Mouse (Mus musculus) heart, embryonic 13.5 days (tissue): ENCODE results near the gene Plekhg2. TPM values are rescaled to one million over a fixed set of nuclear protein-coding genes. Genes with fewer than 3 reads are reported as not detected.
A peak's percentile ranks its signal among the peaks of the same experiment; 100 is the strongest.

Experiments used
- ATAC-seq: fragments of 200-750 bp; cut with Nextera tagmentation; 2 replicates; pipeline ENCODE4 v1.8.0; 2017; ENCODE audit warnings: moderate TSS enrichment; ENCODE audit not compliant: insufficient number of reproducible peaks, low FRiP score, low TSS enrichment; ENCODE audit errors: extremely low read depth
- H3K27ac ChIP-seq: fragments of 300-500 bp; sonication (generic); replicated peaks from 2 replicates; pipeline ENCODE4 v1.5.1; 2015; ENCODE audit warnings: moderate library complexity, mild to moderate bottlenecking, inconsistent platforms
- H3K27me3 ChIP-seq: fragments of 300-500 bp; sonication (generic); replicated peaks from 2 replicates; pipeline ENCODE4 v1.6.1; 2015; ENCODE audit warnings: mild to moderate bottlenecking, inconsistent platforms
- H3K36me3 ChIP-seq: fragments of 300-500 bp; sonication (generic); 2 replicates; pipeline ENCODE4 v1.6.1; 2015; ENCODE audit warnings: mild to moderate bottlenecking, inconsistent platforms
- H3K4me1 ChIP-seq: fragments of 300-500 bp; sonication (generic); 2 replicates; pipeline ENCODE4 v1.6.1; 2015; ENCODE audit warnings: inconsistent platforms
- H3K4me2 ChIP-seq: fragments of 300-500 bp; sonication (generic); 2 replicates; pipeline ENCODE4 v1.6.1; 2015; ENCODE audit warnings: inconsistent platforms, mild to moderate bottlenecking, moderate library complexity
- H3K4me3 ChIP-seq: fragments of 300-500 bp; sonication (generic); 2 replicates; pipeline ENCODE4 v1.5.1; 2015; ENCODE audit warnings: moderate library complexity, mild to moderate bottlenecking, inconsistent platforms
- H3K9ac ChIP-seq: fragments of 300-500 bp; sonication (generic); 2 replicates; pipeline ENCODE4 v1.6.1; 2015; ENCODE audit warnings: inconsistent platforms, mild to moderate bottlenecking, moderate library complexity
- H3K9me3 ChIP-seq: fragments of 300-500 bp; sonication (generic); 2 replicates; pipeline ENCODE4 v1.6.1; 2016; ENCODE audit warnings: inconsistent platforms
- WGBS: fragments of 180-500 bp; shearing (Covaris S2); methylation state at CpG from one replicate; pipeline ENCODE4 v1.1.7; 2015; ENCODE audit warnings: mixed read lengths; 5-methylcytosine and 5-hydroxymethylcytosine counted together
- polyA plus RNA-seq: library from polyadenylated mRNA; unstranded; fragments of >200 nt; fragmentation: Nextera tagmentation; extraction: Ambion mirVana; gene quantifications from 2 replicates; pipeline ENCODE4 v1.2.1, GENCODE M21; 2015

The Plekhg2 gene
- polyA plus RNA-seq, 1 experiment from 2014 or later, result 49.3 TPM

DNA sequence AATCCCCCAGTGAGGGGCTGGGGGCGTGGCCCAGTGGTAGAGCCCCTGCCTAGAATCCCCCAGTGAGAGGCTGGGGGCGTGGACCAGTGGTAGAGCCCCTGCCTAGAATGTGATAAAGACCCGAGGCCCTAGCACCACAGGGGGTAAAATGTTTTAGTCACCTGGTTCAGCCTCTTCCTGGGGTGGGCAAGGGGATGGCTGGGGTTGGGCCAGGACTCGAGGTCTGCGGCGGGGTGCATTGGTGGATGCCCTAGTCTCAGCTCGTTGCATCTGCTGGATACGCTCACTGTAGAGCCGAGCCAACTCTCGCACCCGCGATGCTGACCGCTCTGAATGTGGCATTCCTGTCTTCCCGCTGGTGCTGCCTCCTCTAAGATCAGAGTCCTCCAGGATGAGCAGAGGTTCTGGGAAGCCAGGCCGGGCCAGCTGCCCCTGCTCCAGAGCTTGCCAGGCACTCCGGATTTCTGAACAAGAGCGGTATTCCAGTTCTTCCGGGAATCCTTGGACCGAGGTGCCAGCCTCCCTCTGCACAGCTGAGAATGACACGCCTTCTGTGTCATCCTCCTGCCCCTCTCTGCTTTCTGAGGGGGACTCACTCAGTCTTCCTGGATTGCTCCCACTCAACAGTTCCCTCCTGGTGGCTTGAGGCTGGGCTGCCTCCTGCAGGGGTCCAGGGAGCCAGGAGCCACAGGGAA is 10.6 kb downstream of the Plekhg2 start:
- H3K36me3 ChIP-seq, result peaks cover 84% of the 10 kb centered on the region
- WGBS, result 84% methylated on average over 20 of the region's 20 CpGs
- no peak overlapping the region for H3K4me2 ChIP-seq
- H3K9ac ChIP-seq, result peak overlapping the region; percentile 44; the same call in 1 of the 2 replicates
- no peaks in the 10 kb centered on the region for H3K9me3 ChIP-seq
- peaks cover 47% of the 10 kb centered on the region for H3K4me1 ChIP-seq
- no peak for ATAC-seq
- no peak overlapping the region for H3K4me3 ChIP-seq
- peak overlapping the region; percentile 20; the same call in 1 of the 2 replicates for H3K27ac ChIP-seq
- no peaks in the 10 kb centered on the region for H3K27me3 ChIP-seq

GRCm38 (mm10) chr7:28360291-28360690 is 12.1 kb downstream of the Plekhg2 start:
- Histone ChIP-seq H3K4me1 (peaks cover 53% of the 10 kb centered on the region), H3K9me3 (no peaks in the 10 kb centered on the region), H3K27me3 (no peaks in the 10 kb centered on the region), H3K36me3 (peaks cover 70% of the 10 kb centered on the region), H3K4me3 (no peak overlapping the region), H3K4me2 (no peak overlapping the region), H3K27ac (no peak overlapping the region), H3K9ac (peak overlapping the region; percentile 30; the same call in 1 of the 2 replicates)
- ATAC-seq, result no peak
- WGBS, result 79% methylated on average over 6 of the region's 6 CpGs

- H3K4me3 ChIP-seq, result no peak overlapping the region
- H3K9ac ChIP-seq, result peak overlapping the region; percentile 30; the same call in 1 of the 2 replicates
- 76% methylated on average over 10 of the region's 10 CpGs for whole genome bisulfite sequencing
- H3K27ac ChIP-seq, result no peak overlapping the region
- no peaks in the 10 kb centered on the region for H3K9me3 ChIP-seq
- no peaks in the 10 kb centered on the region for H3K27me3 ChIP-seq
- no peak for ATAC-seq
- peaks cover 69% of the 10 kb centered on the region for H3K36me3 ChIP-seq
- H3K4me1 ChIP-seq, result peaks cover 53% of the 10 kb centered on the region
- H3K4me2 ChIP-seq, result no peak overlapping the region
Measured at GRCm38 (mm10) chr7:28359854-28360253, 12.5 kb downstream of the Plekhg2 start.

GRCm38 (mm10) chr7:28358431-28358830 is 14.0 kb downstream of the Plekhg2 start:
- WGBS, result 55% methylated on average over 7 of the region's 7 CpGs
- Histone ChIP-seq H3K9ac (peak overlapping the region; percentile 72), H3K4me2 (no peak overlapping the region)

GRCm38 (mm10) chr7:28357984-28358383 is 14.4 kb downstream of the Plekhg2 start:
- peak overlapping the region; percentile 51 for H3K4me2 ChIP-seq
- peak overlapping the region; percentile 91 for H3K27ac ChIP-seq
- no peaks in the 10 kb centered on the region for H3K27me3 ChIP-seq
- H3K36me3 ChIP-seq, result peaks cover 69% of the 10 kb centered on the region
- no peak for ATAC-seq
- peak overlapping the region; percentile 72 for H3K9ac ChIP-seq
- H3K4me3 ChIP-seq, result 0 out of 2 replicates have a peak overlapping the region, but pooled peaks have one; percentile 5
- no peaks in the 10 kb centered on the region for H3K9me3 ChIP-seq
- 1% methylated on average over 5 of the region's 5 CpGs for WGBS
- peaks cover 53% of the 10 kb centered on the region for H3K4me1 ChIP-seq

More at GRCm38 (mm10) chr7:28358431-28358830, 14.0 kb downstream of the Plekhg2 start:
- Histone ChIP-seq H3K27ac (peak overlapping the region; percentile 91), H3K27me3 (no peaks in the 10 kb centered on the region), H3K36me3 (peaks cover 69% of the 10 kb centered on the region), H3K4me3 (no peak overlapping the region), H3K4me1 (peaks cover 53% of the 10 kb centered on the region), H3K9me3 (no peaks in the 10 kb centered on the region)
- no peak for ATAC-seq

DNA sequence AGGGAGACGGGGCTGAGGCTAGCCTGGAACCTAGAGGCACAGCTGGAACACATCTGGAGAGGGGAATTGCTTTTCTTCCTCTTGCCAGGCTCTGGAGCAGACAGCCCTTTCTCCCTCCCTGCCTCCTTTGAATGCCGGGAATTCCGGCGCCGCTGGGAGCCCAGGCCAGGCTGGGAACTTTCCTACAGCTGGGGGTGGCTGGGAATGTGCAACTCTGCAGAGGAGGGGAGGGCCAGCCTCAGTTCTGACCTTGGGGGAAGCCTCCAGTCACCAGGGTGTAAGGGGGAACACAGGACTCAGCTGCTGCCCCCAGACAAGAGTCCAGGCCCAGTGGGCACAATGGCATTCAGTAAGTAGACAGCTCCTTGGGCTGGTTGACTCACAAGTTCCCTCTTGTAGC is 15.4 kb downstream of the Plekhg2 start:
- WGBS, result 2% methylated on average over 5 of the region's 5 CpGs
- Histone ChIP-seq H3K36me3 (peaks cover 69% of the 10 kb centered on the region), H3K4me1 (peaks cover 45% of the 10 kb centered on the region), H3K9ac (peak overlapping the region; percentile 72), H3K27ac (peak overlapping the region; percentile 91), H3K4me2 (peak overlapping the region; percentile 51), H3K27me3 (no peaks in the 10 kb centered on the region), H3K9me3 (no peaks in the 10 kb centered on the region), H3K4me3 (no peak overlapping the region)
- peak; percentile 51; the same call in 1 of the 2 replicates for ATAC-seq

DNA sequence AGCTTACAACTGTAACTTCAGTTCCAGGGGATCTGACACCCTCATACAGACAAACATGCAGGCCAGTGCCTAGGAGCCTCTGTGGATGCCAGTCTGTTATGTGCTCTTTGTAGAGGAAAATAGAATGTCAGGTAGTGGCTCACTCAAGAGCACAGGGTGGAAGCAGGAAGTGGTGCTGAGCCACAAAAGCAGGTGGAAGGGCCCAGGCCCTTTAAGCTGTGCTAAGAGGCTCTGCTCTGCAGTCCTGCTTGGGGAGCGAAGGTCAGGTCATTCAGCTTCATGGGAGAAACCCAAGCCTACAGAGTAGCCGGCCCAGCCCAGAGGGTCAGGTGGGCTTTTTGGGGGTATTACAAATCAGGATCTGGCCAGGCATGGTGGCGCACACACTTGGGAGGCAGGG is 17.2 kb downstream of the Plekhg2 start:
- ATAC-seq, result no peak
- no peaks in the 10 kb centered on the region for H3K27me3 ChIP-seq
- peaks cover 48% of the 10 kb centered on the region for H3K4me1 ChIP-seq
- 89% methylated on average over 3 of the region's 3 CpGs for WGBS
- peaks cover 56% of the 10 kb centered on the region for H3K36me3 ChIP-seq
- H3K9ac ChIP-seq, result no peak overlapping the region
- no peak overlapping the region for H3K4me3 ChIP-seq
- H3K4me2 ChIP-seq, result no peak overlapping the region
- H3K27ac ChIP-seq, result no peak overlapping the region
- H3K9me3 ChIP-seq, result no peaks in the 10 kb centered on the region

- Histone ChIP-seq H3K27me3 (no peaks in the 10 kb centered on the region), H3K4me1 (peaks cover 47% of the 10 kb centered on the region), H3K9me3 (no peaks in the 10 kb centered on the region), H3K9ac (no peak overlapping the region), H3K4me2 (no peak overlapping the region), H3K27ac (no peak overlapping the region), H3K36me3 (peaks cover 50% of the 10 kb centered on the region), H3K4me3 (no peak overlapping the region)
- WGBS, result 92% methylated on average over 3 of the region's 3 CpGs
- ATAC-seq, result no peak
Measured at GRCm38 (mm10) chr7:28354596-28354995, 17.8 kb downstream of the Plekhg2 start.

GRCm38 (mm10) chr7:28354113-28354581 is 18.3 kb downstream of the Plekhg2 start:
- peaks cover 48% of the 10 kb centered on the region for H3K4me1 ChIP-seq
- no peak overlapping the region for H3K9ac ChIP-seq
- no peak for ATAC-seq
- H3K36me3 ChIP-seq, result peaks cover 45% of the 10 kb centered on the region
- H3K4me3 ChIP-seq, result no peak overlapping the region
- no peak overlapping the region for H3K4me2 ChIP-seq
- no peaks in the 10 kb centered on the region for H3K9me3 ChIP-seq
- H3K27me3 ChIP-seq, result no peaks in the 10 kb centered on the region
- H3K27ac ChIP-seq, result no peak overlapping the region
- WGBS, result 90% methylated on average over 3 of the region's 3 CpGs

- Histone ChIP-seq H3K4me1 (peaks cover 39% of the 10 kb centered on the region), H3K4me2 (no peak overlapping the region), H3K36me3 (peaks cover 38% of the 10 kb centered on the region), H3K9me3 (no peaks in the 10 kb centered on the region), H3K9ac (no peak overlapping the region), H3K27me3 (no peaks in the 10 kb centered on the region), H3K4me3 (no peak overlapping the region), H3K27ac (no peak overlapping the region)
- no peak for ATAC-seq
- 97% methylated on average over 2 of the region's 2 CpGs for WGBS
Measured at GRCm38 (mm10) chr7:28353267-28353666, 19.1 kb downstream of the Plekhg2 start.

GRCm38 (mm10) chr7:28351676-28352191 is 20.7 kb downstream of the Plekhg2 start:
- H3K36me3 ChIP-seq, result peaks cover 38% of the 10 kb centered on the region
- 34% methylated on average over 4 of the region's 4 CpGs for WGBS
- peak overlapping the region; percentile 88 for H3K4me2 ChIP-seq
- H3K4me1 ChIP-seq, result peaks cover 24% of the 10 kb centered on the region
- peak overlapping the region; percentile 99 for H3K9ac ChIP-seq
- ATAC-seq, result no peak
- no peaks in the 10 kb centered on the region for H3K27me3 ChIP-seq
- H3K4me3 ChIP-seq, result peak overlapping the region; percentile 71
- H3K9me3 ChIP-seq, result no peaks in the 10 kb centered on the region
- H3K27ac ChIP-seq, result peak overlapping the region; percentile 79; the same call in 1 of the 2 replicates
